Mouse (Mus musculus) kidney, adult 2 months (tissue): ENCODE data around the gene Sorbs1. TPM values are rescaled to one million over a fixed set of nuclear protein-coding genes. Genes with fewer than 3 reads are reported as not detected.
A peak's percentile ranks its signal among the peaks of the same experiment; 100 is the strongest.

Experiments used
- DNase-seq: peaks from one replicate; pipeline ENCODE4 v3.0.0; 2021
- H3K27ac ChIP-seq: fragments of 200-500 bp; 2 replicates; pipeline ENCODE4 v1.5.1; 2012; ENCODE audit warnings: low read depth, low read length, control low read depth, inconsistent platforms; ENCODE audit not compliant: insufficient read depth
- H3K27me3 ChIP-seq: fragments of 200-500 bp; replicated peaks from 2 replicates; pipeline ENCODE4 v1.6.1; 2012; ENCODE audit warnings: mild to moderate bottlenecking, moderate library complexity, low read length, inconsistent platforms; ENCODE audit not compliant: control insufficient read depth, insufficient read depth
- H3K36me3 ChIP-seq: fragments of 200-500 bp; 2 replicates; pipeline ENCODE4 v1.6.1; 2012; ENCODE audit warnings: mild to moderate bottlenecking, moderate library complexity, low read length, inconsistent platforms; ENCODE audit not compliant: control insufficient read depth, insufficient read depth
- H3K4me1 ChIP-seq: fragments of 200-500 bp; 2 replicates; pipeline ENCODE4 v1.6.1; 2011; ENCODE audit warnings: low read length; ENCODE audit not compliant: control insufficient read depth, insufficient read depth
- H3K4me3 ChIP-seq: fragments of 200-500 bp; 2 replicates; pipeline ENCODE4 v1.5.1; 2011; ENCODE audit warnings: mild to moderate bottlenecking, low read depth, low read length, control low read depth; ENCODE audit not compliant: insufficient read depth
- CTCF ChIP-seq: fragments of 200-500 bp; conservative IDR thresholded peaks from 2 replicates; pipeline ENCODE4 v1.5.1; 2011; ENCODE audit warnings: low read depth, mild to moderate bottlenecking, control low read depth, low read length, moderate library complexity, mixed read lengths; ENCODE audit not compliant: insufficient read depth, insufficient read length
- POLR2A ChIP-seq: fragments of 200-500 bp; IDR thresholded peaks from one replicate; pipeline ENCODE4 v1.6.1; 2011; ENCODE audit warnings: low read depth, low read length, control low read depth
- WGBS: fragments of 180-500 bp; shearing (Covaris S2); methylation state at CpG from one replicate; pipeline ENCODE4 v1.1.7; 2018; 5-methylcytosine and 5-hydroxymethylcytosine counted together
- polyA plus RNA-seq: library from polyadenylated mRNA; depleted of rRNA; stranded (reverse); fragments of >200 nt; gene quantifications from 2 replicates; pipeline ENCODE4 v1.2.3, GENCODE M21; 2012

Gene Sorbs1
- polyA plus RNA-seq, 1 experiment = 52.5 TPM

GRCm38 (mm10) chr19:40277494-40277893 is 236.1 kb downstream of the Sorbs1 start:
- no peak for DNase-seq
- no peaks in the 10 kb centered on the region for H3K4me1 ChIP-seq
- 91% methylated on average over 8 of the region's 8 CpGs for WGBS

GRCm38 (mm10) chr19:40275401-40276188 is 238.0 kb downstream of the Sorbs1 start:
- no peaks in the 10 kb centered on the region for H3K36me3 ChIP-seq
- 85% methylated on average over 14 of the region's 14 CpGs for WGBS
- H3K4me1 ChIP-seq = no peaks in the 10 kb centered on the region
- H3K4me3 ChIP-seq = no peak overlapping the region
- DNase-seq = peak; percentile 61
- no peak overlapping the region for H3K27ac ChIP-seq
- no peaks in the 10 kb centered on the region for H3K27me3 ChIP-seq
- TF ChIP-seq POLR2A (no peak), CTCF (no peak)

More at GRCm38 (mm10) chr19:40277494-40277893, 236.1 kb downstream of the Sorbs1 start:
- TF ChIP-seq CTCF (no peak), POLR2A (no peak)
- Histone ChIP-seq H3K27ac (no peak overlapping the region), H3K4me3 (no peak overlapping the region), H3K27me3 (no peaks in the 10 kb centered on the region), H3K36me3 (no peaks in the 10 kb centered on the region)

- TF ChIP-seq POLR2A (no peak), CTCF (no peak)
These were observed 240.9 kb downstream of the Sorbs1 start for GRCm38 (mm10) chr19:40272674-40273073.

GRCm38 (mm10) chr19:40271308-40271892 is 242.2 kb downstream of the Sorbs1 start, which contains the start of gene Pdlim1:
Gene Pdlim1, minus strand, starts transcription at chr19:40271842.
- H3K27ac ChIP-seq = no peak within 1 kb of the TSS
- peak within 1 kb of the TSS; percentile 45 for H3K4me3 ChIP-seq
- TF ChIP-seq CTCF (no peak), POLR2A (no peak)
- WGBS = 1% methylated on average over 50 of the region's 54 CpGs
- peak; percentile 58 for DNase-seq
- H3K27me3 ChIP-seq = no peaks in the 10 kb centered on the region
- no peaks in the 10 kb centered on the region for H3K36me3 ChIP-seq
- H3K4me1 ChIP-seq = no peaks in the 10 kb centered on the region

More at GRCm38 (mm10) chr19:40272674-40273073, 240.9 kb downstream of the Sorbs1 start:
- no peak for DNase-seq
- Histone ChIP-seq H3K4me1 (no peaks in the 10 kb centered on the region), H3K36me3 (no peaks in the 10 kb centered on the region), H3K4me3 (no peak overlapping the region), H3K27me3 (no peaks in the 10 kb centered on the region), H3K27ac (no peak overlapping the region)
- WGBS = 61% methylated on average over 13 of the region's 13 CpGs

GRCm38 (mm10) chr19:40270351-40271307 is 242.9 kb downstream of the Sorbs1 start:
- Histone ChIP-seq H3K27ac (no peak overlapping the region), H3K36me3 (no peaks in the 10 kb centered on the region), H3K27me3 (no peaks in the 10 kb centered on the region), H3K4me3 (peak overlapping the region; percentile 45), H3K4me1 (no peaks in the 10 kb centered on the region)
- peak; percentile 14 for DNase-seq
- 12% methylated on average over 63 of the region's 63 CpGs for WGBS
- TF ChIP-seq CTCF = no peak
- TF ChIP-seq POLR2A = no peak

- Histone ChIP-seq H3K27ac (no peak overlapping the region), H3K4me3 (no peak overlapping the region), H3K4me1 (no peaks in the 10 kb centered on the region), H3K36me3 (no peaks in the 10 kb centered on the region), H3K27me3 (no peaks in the 10 kb centered on the region)
- no peak for DNase-seq
- TF ChIP-seq CTCF (no peak), POLR2A (no peak)
- 75% methylated on average over 5 of the region's 5 CpGs for WGBS
These were observed 244.1 kb downstream of the Sorbs1 start for GRCm38 (mm10) chr19:40269526-40269925.
